Mouse (Mus musculus): ENCODE results near the gene Kcnk13. TPM values are rescaled to one million over a fixed set of nuclear protein-coding genes. Genes with fewer than 3 reads are reported as not detected.

Gene Kcnk13
- total and polyA plus RNA-seq, 3 experiments: 0.13 TPM; not detected in 2

- Histone ChIP-seq H3K4me2 (ENCODE audit: insufficient read depth, low read depth, poor library complexity, severe bottlenecking) (no peak overlapping the region), H3K36me3 (replicated peaks in 1 of 2; ENCODE audit: control insufficient read depth in 1 of 2, insufficient read depth in 1 of 2, low read length in 1 of 2) (no peaks in the 10 kb centered on the region), H3K9me3 (replicated peaks; ENCODE audit: low read length) (peaks cover 7% of the 10 kb centered on the region), H3K27me3 (replicated peaks) (no peaks in the 10 kb centered on the region), H3K9ac (ENCODE audit: insufficient read depth, low read depth) (no peak overlapping the region), H3K79me2 (replicated peaks; ENCODE audit: control insufficient read depth, extremely low read depth, insufficient read depth, poor library complexity, severe bottlenecking) (no peaks in the 10 kb centered on the region), H3K27ac (ENCODE audit: insufficient read depth, low read depth) (no peak overlapping the region), H3K4me1 (ENCODE audit: control insufficient read depth in 1 of 2, insufficient read depth in 2 of 2) (peaks cover 3 to 14% of the 10 kb centered on the region in 2 experiments; a peak in 3 of 4 replicates), H3K4me3 (replicated peaks in 1 of 3; ENCODE audit: low read depth in 2 of 3, low read length in 2 of 3, poor library complexity in 1 of 3) (no peak overlapping the region)
- dilution Hi-C loops (cut with MboI; ENCODE audit: extremely low pct_ligation_motif_present, extremely low pct_unique_long_range_greater_than_20kb, low sequenced_read_pairs) (no loop called here), in situ Hi-C loops (cut with MboI; ENCODE audit: low pct_ligation_motif_present, low pct_unique_long_range_greater_than_20kb, low sequenced_read_pairs) (no loop called here)
- peak; percentile 78 for DNase-seq (ENCODE audit: extremely low read depth)
- TF ChIP-seq RCOR1 (conservative IDR thresholded peaks at IDR 0.05; ENCODE audit: low read depth, low read length): no peak
- TF ChIP-seq MAZ (IDR thresholded peaks at IDR 0.05; ENCODE audit: low read depth, low read length): no peak
- TF ChIP-seq CHD2 (IDR thresholded peaks at IDR 0.05; ENCODE audit: low read length): no peak
- no peak for TF ChIP-seq GABPA (IDR thresholded peaks at IDR 0.05; ENCODE audit: insufficient replicate concordance, low read depth, low read length)
- peak; percentile 76 for TF ChIP-seq IRF4 (IDR thresholded peaks at IDR 0.05; ENCODE audit: low read depth, low read length)
- no peak for TF ChIP-seq SIN3A (IDR thresholded peaks at IDR 0.05; ENCODE audit: low read length)
- no peak for TF ChIP-seq RAD21 (IDR thresholded peaks at IDR 0.05; ENCODE audit: low read depth, low read length)
- 0 out of 2 replicates have a peak, but pooled peaks have one; percentile 29 for TF ChIP-seq TCF12 (IDR thresholded peaks at IDR 0.05; ENCODE audit: low read depth, low read length)
- no peak for TF ChIP-seq KAT2A (IDR thresholded peaks at IDR 0.05; ENCODE audit: insufficient replicate concordance, low read length)
- peak; percentile 91 for TF ChIP-seq MEF2A (IDR thresholded peaks at IDR 0.05; ENCODE audit: borderline replicate concordance, low read depth, low read length)
- no peak for TF ChIP-seq MXI1 (IDR thresholded peaks at IDR 0.05; ENCODE audit: low read depth, low read length)
- TF ChIP-seq CHD1 (IDR thresholded peaks at IDR 0.05; ENCODE audit: low read depth, low read length): no peak
- no peak; the same call in 1 of the 2 replicates for TF ChIP-seq NELFE (IDR thresholded peaks at IDR 0.05; ENCODE audit: low read depth, low read length)
- TF ChIP-seq MAFK (IDR thresholded peaks at IDR 0.05; ENCODE audit: insufficient replicate concordance, low read length): 0 out of 2 replicates have a peak, but pooled peaks have one; percentile 14
- peak; percentile 90 for TF ChIP-seq ETS1 (conservative IDR thresholded peaks at IDR 0.05; ENCODE audit: low read depth, low read length)
- TF ChIP-seq MYC (IDR thresholded peaks at IDR 0.05; ENCODE audit: low read depth, low read length): peak; percentile 51; the same call in 1 of the 2 replicates
- TF ChIP-seq ZNF384 (IDR thresholded peaks at IDR 0.05; ENCODE audit: low read depth, low read length): 0 out of 2 replicates have a peak, but pooled peaks have one; percentile 11
- TF ChIP-seq HCFC1 (IDR thresholded peaks at IDR 0.05; ENCODE audit: low read depth, low read length): no peak; the same call in 1 of the 2 replicates
- peak; percentile 97 for TF ChIP-seq JUND (conservative IDR thresholded peaks at IDR 0.05; ENCODE audit: low read depth, low read length)
- no peak for TF ChIP-seq ZKSCAN1 (IDR thresholded peaks at IDR 0.05; ENCODE audit: borderline replicate concordance, low read depth, low read length)
- TF ChIP-seq USF1 (IDR thresholded peaks at IDR 0.05; ENCODE audit: low read depth, low read length): no peak
- no peak for TF ChIP-seq SMC3 (IDR thresholded peaks at IDR 0.05; ENCODE audit: low read depth, low read length)
- TF ChIP-seq EP300 (IDR thresholded peaks at IDR 0.05; ENCODE audit: low read length): peak; percentile 90
- 0 out of 2 replicates have a peak, but pooled peaks have one; percentile 32 for TF ChIP-seq E2F4 (IDR thresholded peaks at IDR 0.05; ENCODE audit: insufficient replicate concordance, low read depth, low read length)
- no peak for TF ChIP-seq POLR2A (IDR thresholded peaks at IDR 0.05; ENCODE audit: low read depth, low read length)
- TF ChIP-seq POLR2AphosphoS2 (IDR thresholded peaks at IDR 0.05; ENCODE audit: low read depth, low read length): no peak
- no peak for TF ChIP-seq USF2 (conservative IDR thresholded peaks at IDR 0.05; ENCODE audit: low read depth, low read length)
- TF ChIP-seq NRF1 (IDR thresholded peaks at IDR 0.05; ENCODE audit: low read depth, low read length): no peak
- TF ChIP-seq CTCF (conservative IDR thresholded peaks at IDR 0.05 in 1 of 2, IDR thresholded peaks at IDR 0.05 in 1 of 2; ENCODE audit: low read depth in 2 of 2, low read length in 2 of 2): no peak
- no peak for TF ChIP-seq UBTF (IDR thresholded peaks at IDR 0.05; ENCODE audit: low read depth, low read length)
- no peak for TF ChIP-seq PAX5 (IDR thresholded peaks at IDR 0.05; ENCODE audit: low read length)
- TF ChIP-seq ZMIZ1 (IDR thresholded peaks at IDR 0.05; ENCODE audit: low read depth, low read length): no peak
- TF ChIP-seq ZC3H11A (IDR thresholded peaks at IDR 0.05; ENCODE audit: low read depth, low read length): no peak
- peak; percentile 96 for TF ChIP-seq JUN (IDR thresholded peaks at IDR 0.05; ENCODE audit: insufficient read depth, low read depth, low read length)
- peak; percentile 53 for TF ChIP-seq ELF1 (IDR thresholded peaks at IDR 0.05; ENCODE audit: low read depth, low read length)
- TF ChIP-seq BHLHE40 (IDR thresholded peaks at IDR 0.05; ENCODE audit: low read depth, low read length): peak; percentile 65
- TF ChIP-seq MAX (IDR thresholded peaks at IDR 0.05; ENCODE audit: low read length): peak; percentile 44; the same call in 1 of the 2 replicates
- TF ChIP-seq TBP (conservative IDR thresholded peaks at IDR 0.05; ENCODE audit: low read depth, low read length): no peak
Observed at GRCm38 (mm10) chr12:99979541-99979940, 15.2 kb downstream of the Kcnk13 start.

Data from CH12.LX (cell line).